Mouse (Mus musculus) WW6 (cell line): ENCODE data around the gene Mup11.
"Not testable (repeated sequence)": the region's sequence is repeated elsewhere in the genome, so short reads cannot be mapped to it uniquely, and the experiment has no call there.

ENCODE experiments used
- DNase-seq: peaks from one replicate; pipeline ENCODE4 v3.0.0-alpha.2; 2013; ENCODE audit warnings: low read depth, low spot score

The Mup11 gene

DNA sequence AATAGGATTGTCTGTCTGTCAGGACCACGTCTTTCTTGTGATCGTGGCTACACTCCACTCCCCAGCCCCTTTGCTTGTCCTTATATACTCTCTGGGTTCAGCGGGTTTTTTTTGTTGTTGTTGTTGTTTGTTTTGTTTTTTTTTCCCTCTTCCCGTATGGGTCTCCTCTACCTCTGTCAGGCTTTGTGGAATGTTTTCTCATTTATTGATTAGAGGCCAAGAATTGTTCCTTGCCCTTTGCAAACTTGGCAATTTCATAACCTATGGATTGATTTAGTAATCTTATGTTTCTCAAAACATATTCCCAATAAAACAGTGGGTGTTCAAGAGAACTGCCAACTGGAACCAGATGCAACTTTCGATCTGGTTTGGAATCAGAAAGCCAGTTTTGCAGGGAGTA is at the start of gene Mup11:
Gene Mup11, minus strand, starts transcription at position 101 of the 400 bp plus-strand sequence.
- DNase-seq: not testable (repeated sequence)
